Mouse (Mus musculus) lung, postnatal 0 days (tissue): ENCODE measurements around the gene Dnajb6.

Experiments
- CTCF ChIP-seq: IDR thresholded peaks from 2 replicates; pipeline ENCODE4 v1.5.1; 2016; ENCODE audit warnings: antibody characterized with exemption, mild to moderate bottlenecking
- EP300 ChIP-seq: IDR thresholded peaks from 2 replicates; pipeline ENCODE4 v1.6.1; 2016; ENCODE audit warnings: antibody characterized with exemption, mild to moderate bottlenecking, control low read depth

DNA sequence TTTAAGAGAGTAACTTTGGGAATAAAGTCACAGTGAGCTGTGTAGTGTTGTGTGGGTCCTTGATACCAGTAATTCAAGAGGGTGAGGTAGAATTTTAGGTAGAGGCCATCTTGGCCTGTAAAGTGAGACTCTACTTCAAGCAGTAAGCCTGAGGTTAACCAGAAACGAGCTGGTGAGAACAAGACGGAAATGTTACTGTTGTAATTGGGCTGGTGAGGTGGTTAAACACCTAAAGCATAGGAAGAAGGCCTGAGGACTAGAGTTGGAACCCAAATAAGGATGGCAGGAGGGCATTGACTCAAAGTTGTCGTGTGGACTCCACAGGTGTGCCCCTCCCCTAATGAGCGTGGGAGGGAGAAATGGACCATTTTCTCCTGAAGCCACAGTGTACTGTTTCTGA is 2.6 kb downstream of the Dnajb6 start:
- TF ChIP-seq CTCF, result no peak
- no peak for TF ChIP-seq EP300
